Mouse (Mus musculus) heart, adult 2 months (tissue): ENCODE results near the gene Napsa. TPM values are rescaled to one million over a fixed set of nuclear protein-coding genes. Genes with fewer than 3 reads are reported as not detected.

ENCODE experiments used
- DNase-seq, 2 experiments: peaks; one replicate each; pipeline ENCODE4 v3.0.0; 2021
- H3K27ac ChIP-seq: fragments of 200-600 bp; 2 replicates; pipeline ENCODE4 v1.8.1; 2022
- H3K27me3 ChIP-seq: fragments of 200-500 bp; 2 replicates; pipeline ENCODE4 v1.6.1; 2012; ENCODE audit warnings: mild to moderate bottlenecking, low read length, inconsistent platforms, mixed read lengths; ENCODE audit not compliant: control insufficient read depth, insufficient read depth
- H3K36me3 ChIP-seq: fragments of 200-500 bp; 2 replicates; pipeline ENCODE4 v1.6.1; 2012; ENCODE audit warnings: low read length, inconsistent platforms; ENCODE audit not compliant: control insufficient read depth, insufficient read depth
- H3K4me1 ChIP-seq: fragments of 200-500 bp; 2 replicates; pipeline ENCODE4 v1.6.1; 2011; ENCODE audit warnings: low read length; ENCODE audit not compliant: control insufficient read depth, insufficient read depth
- H3K4me3 ChIP-seq: fragments of 200-600 bp; 2 replicates; pipeline ENCODE4 v1.8.1; 2022
- H3K79me2 ChIP-seq: fragments of 200-500 bp; replicated peaks from 2 replicates; pipeline ENCODE4 v1.6.1; 2012; ENCODE audit warnings: mild to moderate bottlenecking, inconsistent platforms, low read length, moderate library complexity, mixed read lengths; ENCODE audit not compliant: control insufficient read depth, insufficient read depth
- H3K9ac ChIP-seq: fragments of 200-500 bp; 2 replicates; pipeline ENCODE4 v1.6.1; 2012; ENCODE audit warnings: low read depth, mild to moderate bottlenecking, control low read depth, inconsistent platforms, low read length, mixed read lengths
- CTCF ChIP-seq: fragments of 200-600 bp; IDR thresholded peaks from 2 replicates; pipeline ENCODE4 v1.8.1; 2022; ENCODE audit warnings: antibody characterized with exemption, mild to moderate bottlenecking, moderate library complexity
- EP300 ChIP-seq: fragments of 200-500 bp; IDR thresholded peaks from 2 replicates; pipeline ENCODE4 v1.6.1; 2011; ENCODE audit warnings: low read depth, low read length, control low read depth; ENCODE audit not compliant: insufficient read depth
- POLR2A ChIP-seq: fragments of 200-500 bp; IDR thresholded peaks from 2 replicates; pipeline ENCODE4 v1.6.1; 2011; ENCODE audit warnings: mild to moderate bottlenecking, low read depth, low read length, control low read depth; ENCODE audit not compliant: insufficient read depth
- WGBS: fragments of 180-500 bp; shearing (Covaris S2); methylation state at CpG from one replicate; pipeline ENCODE4 v1.1.7; 2018; 5-methylcytosine and 5-hydroxymethylcytosine counted together
- intact Hi-C: fragments of 180-260 bp; cut with DNase I; formaldehyde crosslinking; loops from one replicate; pipeline ENCODE4 v1.15.1; 2025
- polyA plus RNA-seq: library from polyadenylated mRNA; depleted of rRNA; stranded (reverse); fragments of >200 nt; gene quantifications from 2 replicates; pipeline ENCODE4 v1.2.3, GENCODE M21; 2012
- total RNA-seq, 2 experiments: library from RNA; stranded (reverse); gene quantifications; 2 replicates each; pipeline ENCODE4 v1.2.3; 2021

Gene Napsa
- total and polyA plus RNA-seq, 3 experiments: 0.76 to 4.7 (median 1.3) TPM

- no peaks in the 10 kb centered on the region for H3K4me1 ChIP-seq
- no peak overlapping the region for H3K27ac ChIP-seq
- H3K79me2 ChIP-seq: no peaks in the 10 kb centered on the region
- no peak overlapping the region for H3K9ac ChIP-seq
- TF ChIP-seq POLR2A (no peak), EP300 (no peak), CTCF (no peak)
- no peaks in the 10 kb centered on the region for H3K27me3 ChIP-seq
- intact Hi-C loops: no loop called here
- no peak overlapping the region for H3K4me3 ChIP-seq
- H3K36me3 ChIP-seq: no peaks in the 10 kb centered on the region
- DNase-seq: no peak
- WGBS: 74% methylated on average over 4 of the region's 4 CpGs
Observed at GRCm38 (mm10) chr7:44571811-44572210, 369 bp upstream of the Napsa start.

GRCm38 (mm10) chr7:44572956-44573484 is 840 bp downstream of the Napsa start:
- Histone ChIP-seq H3K79me2 (no peaks in the 10 kb centered on the region), H3K4me1 (no peaks in the 10 kb centered on the region), H3K27ac (no peak overlapping the region), H3K27me3 (no peaks in the 10 kb centered on the region), H3K9ac (no peak overlapping the region), H3K36me3 (no peaks in the 10 kb centered on the region), H3K4me3 (no peak overlapping the region)
- TF ChIP-seq CTCF (no peak), POLR2A (no peak), EP300 (no peak)
- 68% methylated on average over 5 of the region's 5 CpGs for WGBS
- intact Hi-C loops: no loop called here
- no peak for DNase-seq

GRCm38 (mm10) chr7:44576333-44576844 is 4.2 kb downstream of the Napsa start:
- H3K79me2 ChIP-seq: no peaks in the 10 kb centered on the region
- 46% methylated on average over 5 of the region's 5 CpGs for WGBS
- no peaks in the 10 kb centered on the region; the same call in 1 of the 2 replicates for H3K27me3 ChIP-seq
- intact Hi-C loops: no loop called here
- no peak overlapping the region for H3K4me3 ChIP-seq
- H3K27ac ChIP-seq: no peak overlapping the region
- DNase-seq: no peak
- no peak overlapping the region for H3K9ac ChIP-seq
- TF ChIP-seq POLR2A: no peak
- no peak for TF ChIP-seq EP300
- TF ChIP-seq CTCF: no peak
- H3K4me1 ChIP-seq: no peaks in the 10 kb centered on the region
- no peaks in the 10 kb centered on the region for H3K36me3 ChIP-seq

- Histone ChIP-seq H3K4me1 (no peaks in the 10 kb centered on the region), H3K9ac (no peak overlapping the region), H3K4me3 (no peak overlapping the region), H3K27ac (no peak overlapping the region), H3K79me2 (no peaks in the 10 kb centered on the region), H3K36me3 (no peaks in the 10 kb centered on the region), H3K27me3 (no peaks in the 10 kb centered on the region; the same call in 1 of the 2 replicates)
- TF ChIP-seq POLR2A (no peak), EP300 (no peak), CTCF (no peak)
- DNase-seq: no peak
- intact Hi-C loops: no loop called here
- WGBS: 60% methylated on average over 6 of the region's 6 CpGs
Observed at GRCm38 (mm10) chr7:44581637-44582036, 9.5 kb downstream of the Napsa start.

GRCm38 (mm10) chr7:44582709-44583108 is 10.5 kb downstream of the Napsa start:
- H3K4me1 ChIP-seq: no peaks in the 10 kb centered on the region
- TF ChIP-seq EP300: no peak
- TF ChIP-seq CTCF: no peak
- TF ChIP-seq POLR2A: no peak
- no peaks in the 10 kb centered on the region for H3K36me3 ChIP-seq
- H3K4me3 ChIP-seq: no peak overlapping the region
- no peak for DNase-seq
- intact Hi-C loops: no loop called here
- H3K9ac ChIP-seq: no peak overlapping the region
- H3K27ac ChIP-seq: no peak overlapping the region
- peaks cover 6% of the 10 kb centered on the region; the same call in 1 of the 2 replicates for H3K27me3 ChIP-seq
- H3K79me2 ChIP-seq: no peaks in the 10 kb centered on the region
- 44% methylated on average over 5 of the region's 5 CpGs for WGBS

GRCm38 (mm10) chr7:44583146-44583545 is 11.0 kb downstream of the Napsa start:
- peaks cover 6% of the 10 kb centered on the region; the same call in 1 of the 2 replicates for H3K27me3 ChIP-seq
- H3K79me2 ChIP-seq: no peaks in the 10 kb centered on the region
- no peak overlapping the region for H3K27ac ChIP-seq
- TF ChIP-seq CTCF: no peak
- no peak for TF ChIP-seq POLR2A
- no peak for TF ChIP-seq EP300
- no peaks in the 10 kb centered on the region for H3K36me3 ChIP-seq
- H3K4me3 ChIP-seq: no peak overlapping the region
- no peak overlapping the region for H3K9ac ChIP-seq
- intact Hi-C loops: no loop called here
- no peak for DNase-seq
- H3K4me1 ChIP-seq: no peaks in the 10 kb centered on the region
- WGBS: 42% methylated on average over 1 of the region's 1 CpGs
